Mouse (Mus musculus) cerebellum, adult 8-10 months (tissue): ENCODE data around the gene Slc25a51.
A peak's percentile ranks its signal among the peaks of the same experiment; 100 is the strongest.

ENCODE experiments used
- DNase-seq: peaks from one replicate; pipeline ENCODE4 v3.0.0; 2022

Slc25a51 gene

DNA sequence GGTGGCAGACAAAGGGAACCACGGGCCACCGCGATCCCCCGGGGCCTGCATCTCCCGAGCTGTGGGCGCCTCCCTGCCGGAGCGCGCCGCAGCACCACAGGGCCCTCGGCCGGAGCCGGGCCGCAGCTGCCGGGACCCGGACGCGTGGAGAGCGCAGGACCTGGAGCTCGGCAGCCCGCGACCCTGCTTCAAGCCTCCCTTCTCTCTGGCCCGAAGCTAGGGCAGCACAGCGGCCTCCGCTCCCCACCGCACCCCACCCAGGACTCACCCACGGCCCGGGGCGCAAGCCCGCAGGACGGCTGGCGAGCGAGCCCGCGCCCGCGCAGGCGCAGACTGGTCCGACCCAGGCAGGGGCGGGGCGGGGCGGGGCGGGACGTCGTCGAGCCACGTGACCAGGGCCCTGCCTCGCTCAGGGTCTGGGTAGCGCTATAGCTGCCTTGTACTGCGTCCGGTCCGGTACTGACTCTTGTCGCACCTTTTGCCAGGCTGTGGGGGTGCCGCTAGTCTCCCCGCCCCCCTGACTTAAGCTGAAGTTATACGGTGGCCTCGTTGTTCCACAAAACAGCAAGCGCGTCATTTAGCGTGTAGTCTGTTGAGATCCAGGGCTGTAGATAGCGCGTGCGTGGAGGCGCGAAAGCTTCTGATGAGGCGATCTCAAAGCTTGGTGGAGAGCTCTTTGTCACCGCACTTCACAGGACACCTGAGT lies at the start of gene Slc25a51:
Gene Slc25a51 (minus strand): TSS at position 340 of the 706 bp plus-strand sequence.
- peak; percentile 78 for DNase-seq

DNA sequence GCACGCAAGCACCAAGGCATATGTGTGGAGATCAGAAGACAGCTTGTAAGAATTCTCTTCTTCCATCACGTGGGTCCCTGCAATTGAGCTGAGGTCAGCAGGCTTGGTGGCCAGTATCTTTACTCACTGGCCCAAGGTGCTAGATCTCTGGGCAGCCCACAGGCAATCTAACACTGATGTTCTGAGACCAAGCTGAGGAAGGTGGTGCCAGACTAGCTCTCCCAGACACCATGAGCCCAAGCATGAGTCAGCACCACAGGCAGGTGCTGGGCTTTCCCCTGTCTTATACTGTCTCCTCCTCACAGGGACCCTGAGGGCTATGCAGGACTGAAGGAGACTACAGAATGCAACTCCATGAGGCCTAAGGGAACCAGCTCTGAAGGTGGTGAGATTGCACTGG lies 49.0 kb upstream of the Slc25a51 start:
- no peak for DNase-seq

DNA sequence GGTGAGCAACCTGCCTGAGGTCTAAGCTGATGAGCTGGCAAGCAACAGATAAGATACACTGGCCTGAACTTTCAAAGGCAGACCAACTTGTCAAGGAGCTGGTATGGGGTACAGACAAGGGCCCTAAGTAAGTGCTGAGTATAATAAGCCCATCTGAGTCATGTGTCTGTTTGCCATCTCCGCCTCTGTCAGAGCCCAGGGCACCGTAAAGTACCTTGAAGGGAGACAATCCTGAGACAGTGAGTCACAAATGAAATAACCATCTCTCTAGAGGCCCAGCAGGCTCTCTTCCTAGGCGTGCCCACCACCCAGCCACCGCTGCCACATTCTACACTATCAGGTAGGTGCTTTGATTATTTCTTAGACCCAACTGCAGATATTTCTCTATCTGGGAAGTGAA lies 46.4 kb upstream of the Slc25a51 start:
- no peak for DNase-seq

DNA sequence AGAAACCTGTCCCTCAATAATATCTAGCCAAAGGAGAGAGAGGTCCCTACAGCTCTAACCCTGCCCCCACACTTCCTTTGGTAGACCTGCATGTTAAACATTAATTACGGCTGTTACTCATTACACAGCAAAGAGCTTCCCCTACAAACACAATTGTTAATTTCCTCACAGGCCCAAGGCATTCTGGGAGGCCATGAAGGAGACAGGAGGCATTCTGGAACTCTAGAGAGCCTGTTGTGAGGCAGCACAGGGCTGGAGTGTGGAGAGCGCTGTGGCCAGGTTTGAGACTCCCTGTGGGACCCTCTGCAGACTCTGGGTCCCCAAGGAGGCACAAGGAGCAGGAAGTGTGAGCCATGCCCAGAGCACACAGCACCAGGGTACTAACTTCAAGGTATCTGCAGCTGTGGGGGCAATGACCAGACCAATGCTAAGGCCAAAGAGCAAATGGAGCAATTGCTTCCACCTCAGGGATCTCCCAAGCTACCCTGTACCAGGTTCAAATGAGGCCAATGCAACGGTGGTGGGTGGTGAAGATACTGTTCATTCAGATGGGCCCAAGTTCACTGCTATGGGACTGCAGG lies 44.8 kb upstream of the Slc25a51 start:
- no peak for DNase-seq

DNA sequence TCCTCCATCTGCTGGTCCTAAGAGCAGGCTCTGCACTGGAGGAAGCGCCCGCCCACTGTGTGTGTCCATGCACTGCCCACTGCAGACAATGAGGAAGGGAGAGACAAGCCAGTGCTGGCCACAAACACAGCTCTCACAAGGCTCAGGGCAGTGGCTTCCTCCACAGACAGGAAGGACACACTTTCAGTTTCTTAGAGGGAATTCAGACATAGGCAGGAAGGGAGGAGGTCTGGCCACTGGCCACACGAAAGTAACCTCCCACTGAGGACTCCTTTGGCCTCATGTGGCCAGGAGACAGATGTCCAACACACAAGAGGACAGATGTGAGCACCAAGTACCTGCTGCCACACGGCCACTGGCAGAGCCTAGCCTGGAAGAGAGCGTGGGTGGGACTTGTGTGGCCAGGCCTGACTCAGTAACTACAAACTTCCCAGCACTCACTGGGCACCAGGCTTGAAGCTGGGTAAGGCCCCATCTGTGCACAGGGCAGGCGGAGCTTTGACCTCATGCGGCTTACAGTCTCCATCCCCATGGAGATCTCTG lies 44.1 kb upstream of the Slc25a51 start:
- no peak for DNase-seq

DNA sequence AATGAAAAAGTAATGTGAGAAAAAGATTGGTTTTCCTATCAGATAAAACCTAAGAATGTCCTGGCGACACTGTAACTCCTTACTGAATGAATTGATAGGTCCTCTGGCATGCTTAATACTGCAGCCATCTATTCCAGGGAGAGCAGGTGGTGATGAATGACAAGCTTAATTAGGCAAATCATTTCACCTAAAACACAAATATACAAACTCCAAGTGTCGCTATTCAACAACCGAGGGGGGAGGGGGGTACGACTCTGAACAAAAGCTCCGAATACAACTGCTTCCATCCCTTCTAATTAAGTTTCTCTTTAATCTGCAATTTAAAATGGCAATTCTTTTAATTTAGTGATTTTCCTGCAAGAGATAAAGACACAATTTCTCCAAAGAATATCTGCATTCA lies 40.4 kb upstream of the Slc25a51 start:
- DNase-seq: no peak

DNA sequence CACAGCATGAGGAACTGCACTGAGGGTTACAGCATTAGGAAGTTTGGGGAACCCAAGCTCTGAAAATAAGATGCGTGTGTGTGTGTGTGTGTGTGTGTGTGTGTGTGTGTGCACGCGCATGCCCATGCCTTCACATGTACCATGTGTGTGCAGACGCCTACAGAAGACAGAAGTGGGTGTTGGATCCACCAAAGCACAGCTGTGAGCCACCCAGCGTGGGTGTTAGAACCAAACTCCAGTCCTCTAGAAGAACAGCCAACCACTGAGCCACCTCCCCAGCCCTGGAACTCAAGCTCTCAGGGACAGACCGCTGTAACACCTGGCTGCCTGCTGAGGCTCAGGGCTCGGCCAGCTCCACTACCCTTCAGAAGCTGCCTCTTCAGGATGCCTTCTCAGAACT lies 39.9 kb upstream of the Slc25a51 start:
- no peak for DNase-seq

DNA sequence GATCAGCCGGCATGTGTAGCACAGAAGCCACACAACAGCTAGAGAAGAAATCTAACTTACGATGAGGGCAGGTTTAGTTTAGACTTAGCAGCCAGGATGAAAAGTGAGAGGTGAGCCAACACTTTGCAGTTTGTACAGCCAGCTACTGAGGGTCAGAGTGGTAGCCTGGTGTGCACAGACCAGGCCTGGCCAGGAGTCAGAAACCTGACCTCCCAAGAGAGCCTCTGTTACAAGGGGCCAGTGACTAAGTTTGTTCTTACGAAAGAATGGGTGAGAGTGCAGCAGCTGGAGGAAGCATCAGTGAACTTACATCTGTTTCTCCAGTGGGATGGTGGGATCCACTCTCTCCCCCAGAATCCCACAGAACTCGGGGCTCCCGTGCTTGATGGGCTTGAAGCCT lies 38.6 kb upstream of the Slc25a51 start:
- no peak for DNase-seq

DNA sequence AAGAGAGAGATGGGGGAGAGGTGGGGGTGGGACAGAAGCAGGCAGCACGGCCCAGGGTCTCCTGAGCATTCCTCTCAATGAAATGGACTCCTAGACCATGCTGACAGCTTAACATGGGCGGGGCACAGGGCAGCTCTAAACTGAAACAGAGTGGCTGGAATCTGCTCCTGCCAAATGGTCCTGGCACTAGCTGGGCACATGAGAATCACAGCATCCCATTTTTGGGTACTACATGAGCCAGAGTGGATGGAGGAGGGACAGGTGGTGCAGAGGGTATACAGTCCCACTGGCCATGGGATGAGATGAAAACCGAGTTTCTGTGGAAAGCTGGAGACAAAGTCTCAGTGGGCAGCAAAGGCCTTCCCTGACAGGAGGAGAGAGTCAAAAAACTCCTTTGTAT lies 36.7 kb upstream of the Slc25a51 start:
- no peak for DNase-seq

DNA sequence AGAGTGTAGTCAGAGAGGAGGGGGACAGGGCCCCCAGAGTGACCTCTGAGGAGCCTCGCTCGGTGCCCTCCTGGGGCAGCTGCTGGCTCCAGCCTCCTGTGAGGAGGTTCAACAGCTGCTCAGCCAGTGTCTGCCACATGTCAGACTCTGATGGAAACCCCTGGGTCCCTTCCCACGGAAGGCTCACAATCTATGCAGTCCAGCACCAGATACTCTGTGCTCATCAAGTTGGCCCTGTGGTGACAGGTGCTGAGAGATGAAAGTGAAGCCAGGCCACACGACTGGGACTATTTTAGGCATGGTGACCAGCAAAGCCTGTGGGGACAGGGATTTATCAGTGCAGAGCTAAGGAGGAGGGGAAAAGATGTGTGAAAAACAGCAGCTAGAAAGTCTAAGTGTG lies 36.2 kb upstream of the Slc25a51 start:
- DNase-seq: no peak

DNA sequence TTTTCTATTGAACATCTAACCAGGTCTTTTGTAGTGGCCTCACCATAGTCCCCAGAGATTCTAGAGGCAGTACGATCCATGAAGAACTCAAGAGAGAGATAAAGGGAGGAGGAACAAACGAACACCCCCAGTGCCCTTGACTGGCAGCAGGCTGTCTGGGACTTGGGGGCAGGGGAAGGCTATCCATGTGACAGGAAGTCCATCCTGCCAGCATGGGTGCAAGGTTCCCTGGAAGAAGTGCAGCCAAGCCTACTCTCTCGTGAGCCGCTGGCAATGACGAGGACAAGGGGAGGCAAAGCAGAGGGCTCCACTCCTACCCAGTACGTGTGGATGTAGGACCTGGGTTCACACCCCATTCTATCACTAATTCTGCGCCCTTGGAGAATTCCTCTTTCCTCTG lies 35.1 kb upstream of the Slc25a51 start:
- DNase-seq: no peak

DNA sequence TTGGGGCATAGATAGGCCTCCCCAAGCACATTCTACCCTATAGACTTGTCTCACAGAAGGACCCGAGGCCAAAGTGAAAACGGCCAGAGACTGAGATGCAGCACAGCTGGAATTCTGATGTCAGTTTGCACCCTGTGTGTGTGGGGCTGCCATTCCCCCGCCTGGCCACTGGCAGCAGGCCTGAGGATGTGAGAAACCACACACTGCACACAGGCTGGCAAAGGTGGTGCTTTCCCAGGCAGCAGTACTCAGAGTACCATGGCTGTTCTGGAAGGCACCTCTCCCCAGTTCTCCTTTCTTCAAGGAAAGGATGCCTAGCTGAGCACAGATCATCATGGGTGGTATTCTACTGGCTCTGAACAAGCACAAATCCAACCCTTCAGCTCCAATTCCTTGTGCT lies 33.7 kb upstream of the Slc25a51 start:
- no peak for DNase-seq

DNA sequence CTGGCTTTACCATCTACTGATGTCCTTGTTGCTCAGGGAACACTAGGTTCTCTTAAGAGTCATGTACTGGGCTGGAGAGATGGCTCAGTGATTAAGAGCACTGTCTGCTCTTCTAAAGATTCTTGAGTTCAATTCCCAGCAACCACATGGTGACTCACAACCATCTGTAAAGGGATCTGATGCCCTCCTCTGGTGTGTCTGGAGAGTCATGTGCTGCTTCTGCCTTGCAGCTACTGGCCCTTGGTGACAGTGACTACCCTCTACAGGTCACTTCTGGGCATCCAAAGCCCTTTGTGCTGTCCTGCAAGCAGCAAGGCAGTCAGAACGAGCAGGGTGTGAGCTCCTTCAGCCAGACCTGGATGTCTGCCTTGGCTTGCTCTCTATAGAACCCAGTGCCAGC lies 33.2 kb upstream of the Slc25a51 start:
- DNase-seq: no peak

DNA sequence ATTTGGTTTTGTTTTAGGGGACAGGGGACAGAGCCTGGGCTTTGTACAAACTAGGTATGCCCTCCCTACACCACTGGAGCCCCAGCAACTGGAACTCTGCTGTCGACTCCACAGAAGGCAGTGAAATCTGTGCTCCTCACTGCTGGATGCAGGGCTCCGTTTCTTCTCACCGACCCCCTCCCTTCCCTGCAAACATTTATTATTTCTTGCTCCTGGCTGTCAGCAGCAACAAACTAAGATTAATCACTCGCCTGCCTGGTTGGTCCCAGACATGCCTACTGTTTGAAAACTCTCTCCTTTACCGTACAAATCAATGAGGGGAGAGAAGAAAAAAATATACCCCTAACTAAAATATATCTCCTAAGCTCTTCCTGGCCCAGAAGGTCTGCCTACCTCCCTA lies 30.7 kb upstream of the Slc25a51 start:
- no peak for DNase-seq

DNA sequence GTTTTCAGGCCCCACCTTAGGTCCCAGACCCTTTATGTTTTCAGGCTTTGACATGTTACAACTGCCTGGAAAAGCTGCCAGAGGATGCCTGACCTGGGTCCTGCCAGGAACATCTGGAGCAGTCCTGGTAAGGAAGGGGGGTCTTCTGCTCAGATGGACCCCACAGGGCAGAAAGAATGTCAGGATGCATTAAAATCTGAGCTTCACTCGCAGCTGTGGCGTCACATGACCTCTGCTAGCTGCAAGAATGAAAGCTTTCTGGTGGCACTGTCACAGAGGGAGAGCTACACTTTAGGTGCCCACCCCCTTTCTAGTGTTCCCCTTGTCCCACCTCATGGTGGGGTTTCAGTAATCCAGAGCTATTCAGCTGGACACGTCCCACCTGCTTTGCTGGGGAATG lies 28.4 kb upstream of the Slc25a51 start:
- no peak for DNase-seq

DNA sequence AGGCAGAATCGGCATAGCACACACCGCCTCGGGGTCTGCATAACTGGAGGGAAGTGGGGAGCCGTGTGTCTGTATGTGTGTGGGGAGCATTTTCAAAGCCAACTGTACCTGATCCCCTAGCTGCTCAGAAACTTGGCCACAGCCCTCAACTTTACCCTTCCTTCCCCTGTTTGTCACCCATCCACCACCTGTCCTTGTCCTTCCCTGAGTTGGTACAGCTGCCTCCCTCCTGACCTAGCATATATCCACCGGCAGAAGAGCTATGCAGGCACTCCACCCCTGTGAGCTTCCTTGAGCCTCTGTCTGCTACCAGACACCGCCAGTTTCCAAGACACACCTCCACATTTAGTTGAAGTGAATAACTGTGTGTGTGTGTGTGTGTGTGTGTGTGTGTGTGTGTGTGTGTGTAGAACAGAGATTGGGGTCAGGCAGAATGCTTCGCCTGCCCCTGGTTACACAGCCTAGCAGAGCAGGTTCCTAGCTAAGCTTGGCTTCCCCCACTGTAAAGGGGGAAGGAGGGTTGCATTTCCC lies 27.9 kb upstream of the Slc25a51 start:
- no peak for DNase-seq

DNA sequence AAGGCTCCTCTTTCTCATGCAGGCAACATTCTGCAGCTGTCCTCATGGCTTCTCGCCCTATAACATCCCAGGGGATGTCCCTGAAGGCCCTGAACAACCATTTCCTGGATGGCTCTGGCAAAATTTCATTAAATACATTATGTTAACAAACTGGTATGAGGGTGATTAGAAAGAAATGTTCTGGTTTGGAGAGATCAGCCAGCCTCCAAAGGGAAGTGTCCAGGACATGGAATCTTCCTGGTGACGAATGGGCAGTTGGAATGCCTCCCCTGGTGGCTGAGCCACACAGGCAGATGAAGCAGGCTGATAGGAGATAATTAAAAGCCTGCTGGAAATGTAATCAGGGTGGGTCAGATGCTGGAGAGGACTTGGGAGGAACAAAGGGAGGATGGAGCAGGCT lies 27.3 kb upstream of the Slc25a51 start:
- DNase-seq: no peak

DNA sequence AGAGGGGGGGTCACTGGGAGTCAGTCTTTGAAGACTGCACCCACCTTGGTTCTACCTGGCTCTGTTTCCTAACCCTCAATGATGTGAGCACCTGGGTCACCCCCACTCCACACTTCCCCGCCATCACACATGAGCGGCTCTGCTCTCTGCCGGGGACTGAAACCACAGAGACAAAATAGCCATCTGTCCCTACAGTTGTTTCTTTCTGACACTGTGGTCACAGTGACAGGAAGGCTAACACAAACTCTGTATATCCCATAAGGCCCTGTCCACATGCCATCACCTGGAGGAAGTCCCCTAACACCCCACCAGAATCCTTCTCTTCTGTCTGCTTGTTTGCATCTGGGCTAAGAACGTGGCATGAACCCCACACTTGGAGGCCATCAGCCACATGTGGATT lies 26.1 kb upstream of the Slc25a51 start:
- no peak for DNase-seq

DNA sequence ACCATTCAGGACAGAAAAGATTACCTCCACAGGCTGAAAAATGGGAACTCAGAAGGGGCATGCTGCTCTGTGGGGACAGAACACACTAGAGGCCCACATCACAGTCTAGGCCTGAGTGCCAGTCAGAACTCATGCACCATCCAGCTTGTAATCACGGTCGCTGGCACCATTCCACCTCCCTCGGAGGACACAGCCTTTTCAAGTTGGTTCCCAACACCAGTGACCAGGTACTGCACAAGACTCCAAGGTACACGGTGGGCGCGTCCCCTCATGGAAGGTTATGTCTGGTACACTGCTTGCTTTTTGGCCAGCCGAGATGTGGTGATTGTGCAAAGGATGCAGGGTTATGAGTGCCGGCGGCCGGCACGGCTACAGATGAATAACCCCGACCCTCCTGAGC lies 25.5 kb upstream of the Slc25a51 start:
- DNase-seq: no peak

DNA sequence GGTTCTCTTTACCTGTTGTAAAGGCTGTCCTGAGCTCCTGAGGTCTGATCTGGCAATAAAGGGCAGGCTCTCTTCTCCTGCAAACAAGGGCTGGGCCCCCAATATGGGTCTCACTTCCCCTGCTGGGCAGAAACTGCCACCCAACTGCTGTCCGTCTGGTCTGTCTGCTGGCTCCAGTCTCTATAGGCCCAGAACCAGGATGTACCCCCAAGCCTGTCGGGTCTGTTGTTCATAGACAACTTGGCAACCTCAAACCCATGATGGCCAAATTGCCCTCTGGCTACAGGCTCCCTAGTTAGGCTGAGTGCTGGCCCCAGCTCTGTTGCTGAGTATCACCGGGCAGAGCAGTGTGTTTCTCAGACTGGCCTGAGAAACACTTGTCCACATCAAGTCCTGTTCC lies 23.2 kb upstream of the Slc25a51 start:
- DNase-seq: peak; percentile 10

DNA sequence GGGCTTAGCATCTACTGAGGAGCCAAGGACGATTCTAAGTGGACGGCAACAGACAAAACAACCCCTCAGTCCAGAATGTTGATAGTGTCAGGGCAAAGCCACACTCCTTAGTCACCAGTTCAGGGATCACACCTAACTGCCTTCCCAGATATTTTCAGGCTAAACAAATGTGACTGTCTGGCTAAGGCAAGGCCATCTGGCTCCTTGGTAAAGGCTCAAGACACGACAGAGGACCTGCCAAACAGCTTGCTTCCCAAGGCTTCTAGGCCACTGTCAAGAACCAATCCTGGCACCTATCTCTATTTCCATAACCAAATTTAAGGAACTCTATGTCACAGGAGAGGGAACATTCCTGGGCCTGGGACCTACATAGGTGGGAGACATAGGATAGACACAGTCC lies 22.8 kb upstream of the Slc25a51 start:
- peak; percentile 48 for DNase-seq

DNA sequence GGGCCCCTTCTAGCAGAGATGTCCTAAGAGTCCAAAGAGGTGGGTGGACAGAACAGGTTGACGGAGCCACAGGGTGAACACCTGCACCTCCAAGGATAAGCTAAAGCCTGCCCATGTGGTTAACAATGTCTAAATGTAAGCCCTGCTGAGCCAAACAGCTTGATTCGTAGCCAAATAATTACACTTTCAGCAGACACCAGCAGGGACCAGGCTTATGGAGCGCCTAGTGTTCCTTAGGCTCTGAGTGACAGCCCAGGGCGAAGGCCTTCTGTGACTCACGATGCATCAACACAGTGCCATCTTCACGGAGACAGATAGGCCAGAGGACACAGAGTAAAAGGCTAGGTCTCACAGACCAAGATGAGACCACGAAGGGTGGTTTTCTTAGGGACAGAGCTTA lies 20.9 kb upstream of the Slc25a51 start:
- peak; percentile 23 for DNase-seq

DNA sequence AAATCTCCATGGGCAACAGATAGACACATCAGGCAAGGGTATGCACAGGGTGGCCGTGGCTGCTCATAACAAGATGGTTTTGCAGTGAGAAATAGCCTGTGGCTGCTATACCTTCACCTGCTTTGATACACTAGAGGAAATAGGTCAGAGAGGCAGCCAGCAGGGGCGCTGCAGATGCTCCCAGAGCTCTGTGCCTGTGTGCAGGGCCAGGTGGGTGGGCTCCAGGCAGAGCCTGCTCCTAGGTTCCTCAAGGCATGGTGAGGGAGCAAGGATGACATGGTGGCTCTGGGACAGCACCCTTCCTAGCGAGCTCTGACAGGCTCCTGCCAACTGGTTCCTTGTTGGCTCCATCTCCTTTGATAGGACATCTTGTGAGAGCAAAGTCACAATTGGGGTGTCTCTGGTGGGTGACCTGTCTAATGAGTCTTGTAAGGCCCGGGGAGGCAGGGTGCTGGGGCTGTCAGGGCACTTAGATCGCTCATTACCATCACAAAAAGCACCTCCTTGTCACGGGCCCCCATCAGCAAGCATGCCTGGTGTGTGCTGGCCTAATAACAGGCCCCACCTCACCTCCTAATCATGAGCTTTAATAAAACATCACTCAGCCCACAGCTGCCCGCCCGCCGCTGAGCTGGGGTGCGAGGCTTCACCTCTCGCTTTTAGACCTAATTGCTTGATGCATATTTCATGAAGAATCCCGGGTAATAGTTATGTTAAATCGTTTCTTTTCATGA lies 18.3 kb upstream of the Slc25a51 start:
- no peak for DNase-seq

DNA sequence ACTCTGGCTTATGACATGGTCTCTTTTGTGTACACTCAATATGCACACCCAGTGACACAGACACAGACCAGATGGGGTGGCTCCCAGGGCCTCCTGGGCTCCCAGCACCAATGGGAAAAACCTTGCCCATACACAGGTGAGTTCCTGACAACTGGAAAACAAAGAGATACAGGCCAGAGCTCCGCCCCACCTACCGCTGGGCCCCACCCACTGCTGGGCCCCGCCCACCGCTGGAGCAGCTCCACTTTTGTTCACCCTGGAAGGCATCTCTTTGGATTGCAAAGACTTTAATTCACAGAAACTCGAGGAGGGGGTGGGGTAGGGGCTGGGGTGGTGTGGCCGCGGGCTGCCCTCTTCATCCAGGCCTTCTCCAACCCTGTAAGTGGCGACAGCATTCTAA lies 14.8 kb upstream of the Slc25a51 start:
- no peak for DNase-seq
